Mouse (Mus musculus) layer of hippocampus, postnatal 25 days (tissue): ENCODE data around the gene Ryr1. TPM values are rescaled to one million over a fixed set of nuclear protein-coding genes. Genes with fewer than 3 reads are reported as not detected.

Source experiments
- DNase-seq, 2 experiments: peaks; one replicate each; pipeline ENCODE4 v3.0.0; 2022; ENCODE audit warnings: mixed read lengths in 2 of 2, low spot score in 1 of 2; ENCODE audit errors: extremely low spot score in 1 of 2
- total RNA-seq, 2 experiments: library from RNA; stranded (reverse); gene quantifications; 2 replicates each; pipeline ENCODE4 v1.2.3; 2021

Gene Ryr1
- total RNA-seq, 2 experiments from 2014 or later, result 12.0 to 15.1 TPM

DNA sequence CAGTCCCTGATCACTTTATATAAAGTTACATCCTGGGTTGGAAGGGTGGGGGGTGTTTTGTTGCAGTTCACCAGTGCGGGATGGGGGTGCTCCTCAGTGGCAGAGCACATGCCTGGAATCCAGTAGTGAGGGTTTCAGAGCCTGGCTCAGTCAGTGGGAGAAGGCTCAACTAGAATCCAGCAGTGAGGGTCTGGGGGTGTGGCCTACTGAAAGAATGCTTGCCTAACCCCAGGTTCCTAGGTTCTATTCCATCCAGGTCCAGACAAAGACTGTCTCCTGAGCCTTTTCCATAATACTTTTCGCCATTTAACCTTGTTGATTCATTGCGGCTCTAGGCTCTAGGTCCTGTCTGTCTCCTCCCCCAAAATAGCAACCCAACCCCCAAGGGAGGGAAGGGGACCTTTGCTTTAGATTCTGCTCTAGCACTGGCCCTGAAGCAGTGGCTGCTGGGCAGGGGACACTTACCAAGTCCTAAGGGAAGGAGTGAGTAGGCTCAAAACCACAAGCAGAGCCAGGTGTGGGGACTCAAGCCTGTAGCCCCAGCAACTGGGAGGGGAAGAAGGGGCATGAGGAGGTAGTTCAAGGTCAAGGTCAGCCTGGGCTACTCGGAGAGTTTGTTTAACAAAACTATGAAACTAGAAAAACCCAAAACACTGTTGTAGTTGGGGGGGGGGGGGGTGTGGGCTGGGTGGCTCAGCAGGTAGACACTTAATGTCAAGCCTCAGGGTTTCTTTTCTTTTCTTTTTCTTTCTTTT, 158.1 kb downstream of the Ryr1 start:
- DNase-seq, result no peak

DNA sequence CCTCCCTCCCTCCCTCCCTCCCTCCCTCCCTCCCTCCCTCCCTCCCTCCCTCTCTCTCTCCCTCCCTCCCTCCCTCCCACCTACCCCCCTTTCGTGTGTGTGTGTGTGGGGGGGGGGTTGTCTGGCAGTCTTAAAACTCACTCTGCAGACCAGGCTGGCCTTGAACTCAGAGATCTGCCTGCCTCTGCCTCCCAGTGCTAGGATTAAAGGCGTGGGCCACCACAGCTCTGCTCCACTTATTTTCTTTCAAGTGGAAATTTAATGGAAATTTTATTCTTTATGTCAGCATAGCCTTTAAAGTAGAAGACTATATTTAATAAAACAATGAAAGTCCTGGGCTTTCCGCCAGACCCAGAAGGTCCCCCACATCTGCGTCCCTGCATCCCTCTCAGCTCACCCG, 158.8 kb downstream of the Ryr1 start:
- no peak for DNase-seq

DNA sequence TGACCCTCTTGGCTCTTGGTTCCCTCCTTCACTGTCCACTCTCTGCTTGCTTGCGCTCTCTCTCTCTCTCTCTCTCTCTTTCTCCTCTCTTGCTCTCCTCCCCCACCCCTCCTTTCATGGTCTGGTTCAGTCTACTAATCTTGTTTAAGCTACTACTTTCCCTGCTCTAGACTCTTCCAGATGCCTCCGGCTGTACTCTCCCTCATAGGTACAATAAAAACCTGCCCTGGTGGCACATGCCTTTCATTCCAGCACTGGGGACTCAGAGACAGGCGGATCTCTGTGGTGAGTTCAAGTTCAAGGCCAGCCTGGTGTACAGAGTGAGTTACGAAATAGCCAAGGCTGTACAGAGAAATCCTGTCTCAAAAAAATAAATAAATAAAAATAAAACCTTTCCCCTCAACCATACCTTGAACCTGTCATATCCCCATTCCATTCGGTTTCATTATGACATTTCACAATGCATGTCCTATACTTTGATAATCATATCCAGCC, 159.6 kb downstream of the Ryr1 start:
- no peak for DNase-seq

DNA sequence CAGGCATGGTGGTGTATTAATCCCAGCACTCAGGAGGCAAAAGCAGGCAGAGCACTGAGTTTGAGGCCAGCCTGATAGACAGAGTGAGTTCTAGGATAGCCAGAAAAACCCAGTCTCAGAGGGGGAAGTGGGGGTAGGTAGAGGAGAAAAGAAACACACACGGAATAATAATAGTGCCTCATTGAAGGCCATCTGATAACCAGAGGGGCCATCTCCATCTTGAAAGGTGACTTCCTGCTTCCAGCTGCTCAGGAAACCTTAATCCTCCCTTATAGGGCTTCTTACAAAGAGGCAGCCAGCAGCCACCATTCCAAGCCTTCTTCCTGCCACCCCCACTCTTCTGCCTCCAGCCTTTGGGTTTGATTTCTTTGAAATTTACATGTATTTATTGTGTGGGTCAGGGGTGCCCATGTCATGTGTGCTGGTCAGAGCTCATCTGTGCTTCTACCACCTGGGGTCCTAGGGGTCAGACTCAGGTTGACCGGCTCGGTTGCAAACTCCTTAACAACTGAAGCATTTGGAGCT, 161.5 kb downstream of the Ryr1 start:
- no peak for DNase-seq

DNA sequence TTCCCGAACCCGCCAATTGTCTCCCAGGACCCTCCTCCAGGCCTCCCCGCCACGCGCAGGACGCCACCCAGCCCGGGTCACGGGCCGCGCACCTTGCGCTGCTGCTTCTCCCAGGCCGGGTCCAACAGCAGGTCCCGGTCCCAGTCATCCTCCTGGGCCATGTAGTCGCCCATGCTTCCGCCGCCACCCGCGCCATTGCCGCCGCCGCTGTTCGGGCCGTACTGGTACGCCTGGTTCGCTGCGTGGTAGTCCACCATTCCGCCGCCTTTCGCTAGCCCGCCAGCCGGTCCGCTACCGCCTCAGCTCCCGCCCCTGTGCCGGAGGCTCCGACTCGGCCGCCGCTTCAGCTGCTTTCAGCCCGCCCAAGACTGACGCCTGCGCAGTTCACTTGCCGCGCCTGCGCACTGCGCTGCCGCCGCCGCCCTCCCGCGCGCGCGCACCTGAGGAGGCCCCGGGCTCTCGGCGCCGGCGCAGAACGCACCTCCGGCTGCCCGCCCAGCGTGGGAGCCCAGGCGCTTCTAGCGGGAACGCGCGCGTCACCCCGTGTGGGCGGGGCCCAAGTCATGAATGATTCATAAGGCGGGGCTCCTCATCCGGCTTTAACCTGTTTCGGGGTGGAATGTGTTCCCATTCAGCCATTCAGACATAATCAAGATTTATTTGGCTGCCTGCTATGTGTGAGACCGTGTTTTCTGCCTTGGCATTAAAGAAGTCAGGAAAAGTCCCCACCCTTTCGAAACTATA, 162.9 kb downstream of the Ryr1 start, which contains the start of gene Actn4:
Gene Actn4, minus strand, starts transcription at position 414 of the 744 bp plus-strand sequence.
- DNase-seq, result peak; percentile 94 to 97

DNA sequence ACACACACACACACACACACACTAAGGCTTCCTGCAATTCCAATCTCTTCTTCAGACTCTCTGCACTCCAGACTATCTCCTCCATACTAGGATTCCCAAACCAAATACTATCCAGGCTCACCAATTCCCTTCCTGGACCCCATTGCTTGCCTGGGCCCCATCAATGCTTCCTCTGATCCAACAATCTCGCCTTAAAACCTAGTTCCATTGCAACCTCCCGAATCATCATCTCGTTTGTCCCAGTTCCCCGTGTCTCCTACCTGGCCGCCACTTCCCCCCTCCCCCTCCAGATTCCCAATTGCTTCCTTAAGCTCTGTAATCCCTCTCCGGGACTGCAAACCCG, 163.4 kb downstream of the Ryr1 start:
- DNase-seq, result no peak

DNA sequence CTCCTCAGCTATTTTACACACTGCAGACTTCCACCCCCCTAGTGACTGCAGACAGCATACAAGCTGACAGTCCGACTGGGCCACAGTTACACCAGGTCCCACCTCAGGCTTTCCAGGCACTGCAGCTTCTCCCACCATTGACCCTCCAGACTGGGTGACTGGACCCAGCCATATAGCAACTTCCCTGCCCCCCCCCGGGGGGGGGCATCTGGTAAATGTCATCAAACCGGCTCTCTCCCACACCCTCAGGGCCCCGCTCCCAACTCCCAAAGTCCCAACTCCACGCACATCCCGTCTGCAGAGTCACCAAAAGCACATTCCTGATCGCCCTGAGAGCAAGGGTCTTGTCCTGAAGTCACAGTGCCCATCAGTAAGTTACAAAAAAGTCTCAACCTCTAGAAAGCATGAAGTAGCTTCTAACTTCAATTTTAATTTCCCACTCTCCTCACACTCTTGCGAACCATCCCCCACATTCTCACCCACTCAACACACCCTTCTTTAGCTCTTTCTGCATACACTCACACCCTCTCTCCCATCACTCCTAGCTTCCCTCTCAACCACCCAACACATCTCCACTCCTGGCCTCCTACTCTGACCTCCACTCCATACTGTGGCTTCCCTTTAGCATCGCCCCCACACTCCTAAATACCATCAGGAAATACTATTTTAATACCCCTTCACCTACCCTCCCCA, 164.5 kb downstream of the Ryr1 start:
- no peak for DNase-seq

DNA sequence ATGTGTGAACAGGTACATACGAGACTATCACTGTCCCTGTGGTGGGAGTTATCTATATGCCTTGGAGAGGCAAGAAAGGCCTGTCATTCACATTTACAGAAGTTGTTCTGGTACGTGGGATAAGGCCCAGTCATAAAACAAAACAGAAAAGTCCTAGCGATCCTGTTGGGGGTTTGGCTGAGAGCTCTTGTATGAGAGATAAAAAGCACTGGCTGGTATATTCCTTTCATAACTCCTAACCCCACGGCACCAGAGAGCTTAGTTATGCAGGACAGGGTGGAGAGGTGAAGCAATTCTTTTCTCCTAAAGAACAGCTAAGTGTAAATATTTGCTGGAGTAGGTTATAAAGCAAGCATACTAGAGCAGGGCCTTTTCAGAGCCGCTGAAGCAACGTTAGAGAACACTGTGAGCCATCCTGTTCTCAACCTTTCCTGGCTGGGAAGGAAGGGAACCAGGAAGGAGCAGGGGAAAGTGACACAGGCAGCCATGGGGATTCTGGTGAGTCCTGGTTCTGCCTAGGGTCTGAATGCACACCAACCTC, 165.4 kb downstream of the Ryr1 start:
- no peak for DNase-seq

DNA sequence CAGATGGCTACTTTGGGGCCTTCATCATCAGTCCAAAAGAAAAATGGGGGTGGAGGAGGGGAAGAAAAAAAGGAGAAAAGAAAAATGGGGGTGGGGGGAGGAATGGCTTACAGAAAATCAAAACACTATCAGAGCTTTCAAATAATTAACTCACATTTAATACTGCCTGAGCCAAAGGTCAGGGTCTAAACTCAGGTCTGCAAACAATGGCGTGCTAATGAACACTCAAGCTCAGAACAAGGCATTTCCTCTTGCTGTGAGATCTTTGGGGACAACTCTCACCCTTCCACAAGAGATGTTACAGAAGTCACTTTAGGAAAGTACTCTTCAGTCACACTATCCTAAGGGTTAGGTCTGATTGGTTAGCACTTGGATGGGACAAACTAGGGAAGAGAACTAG, 166.2 kb downstream of the Ryr1 start:
- no peak for DNase-seq

DNA sequence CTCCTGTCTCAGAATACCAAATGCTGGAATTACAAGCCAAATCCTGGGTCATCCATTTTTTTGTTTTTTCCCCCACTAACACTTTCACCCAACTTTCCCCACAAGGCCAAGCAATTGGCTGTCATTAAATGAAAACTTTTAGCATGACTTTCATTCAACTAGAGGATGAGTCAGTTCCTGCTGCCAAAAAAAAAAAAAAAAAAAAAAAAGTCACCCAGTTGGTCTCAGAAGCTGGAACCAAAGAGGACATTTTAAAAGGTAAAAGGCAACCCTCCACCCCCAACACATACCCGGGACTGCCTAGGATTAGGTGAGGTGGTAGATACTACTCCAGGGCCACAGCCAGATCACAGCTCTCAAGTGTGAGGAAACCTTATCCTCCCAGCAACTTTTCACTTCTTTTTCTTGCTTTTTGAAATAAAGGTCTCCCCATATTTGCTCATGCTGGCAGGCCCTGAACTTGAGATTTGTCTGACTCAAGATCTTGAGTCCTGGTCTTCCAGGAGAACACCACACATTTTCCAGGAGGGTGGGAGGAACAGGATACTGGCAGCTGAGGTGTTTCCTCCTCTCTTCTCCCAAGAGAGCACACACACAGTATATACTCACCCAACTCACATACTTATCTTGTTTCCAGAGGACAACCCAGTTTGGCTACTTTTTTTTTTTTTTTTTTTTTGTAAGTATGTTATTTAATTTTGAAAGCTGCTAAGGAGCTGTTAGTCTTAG, 166.8 kb downstream of the Ryr1 start:
- DNase-seq, result no peak

DNA sequence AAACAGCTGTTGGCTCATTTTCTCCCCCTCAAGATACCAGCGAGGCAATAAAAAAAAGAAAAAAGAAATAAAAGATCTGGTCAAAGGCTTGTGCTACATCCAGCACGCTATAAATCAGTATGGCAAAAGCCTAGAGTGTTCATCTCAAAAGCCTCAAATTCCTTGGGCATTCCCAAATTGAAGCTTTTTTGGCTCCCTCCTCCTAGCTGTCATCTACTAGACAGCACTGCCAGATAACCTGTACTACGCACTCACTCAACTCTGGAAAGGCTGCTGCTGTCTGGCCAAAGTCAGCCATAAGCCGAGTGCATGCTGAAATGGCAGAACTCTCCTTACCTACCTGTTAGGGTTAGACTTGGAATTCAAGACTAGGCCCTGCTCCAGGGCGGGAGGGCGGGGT, 167.7 kb downstream of the Ryr1 start:
- DNase-seq, result no peak

DNA sequence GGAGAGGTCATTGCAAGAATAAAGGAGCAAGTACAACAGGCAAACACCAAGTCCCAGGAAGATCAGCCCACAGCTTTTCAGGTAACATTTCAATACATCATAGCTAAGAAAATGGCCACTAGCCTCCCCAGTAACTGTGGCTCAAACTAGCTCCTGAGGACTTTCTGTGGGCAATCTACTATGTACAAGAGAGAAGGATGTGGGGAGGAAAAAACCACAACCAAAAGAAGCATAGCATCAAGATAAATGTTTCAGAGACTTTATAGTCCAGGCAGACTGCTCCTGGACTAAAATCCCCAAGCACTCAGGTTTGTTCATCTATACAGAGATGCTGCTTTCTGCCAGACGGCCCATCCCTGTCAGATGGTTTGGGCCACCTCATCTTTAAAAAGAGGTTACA, 168.7 kb downstream of the Ryr1 start:
- DNase-seq, result no peak

DNA sequence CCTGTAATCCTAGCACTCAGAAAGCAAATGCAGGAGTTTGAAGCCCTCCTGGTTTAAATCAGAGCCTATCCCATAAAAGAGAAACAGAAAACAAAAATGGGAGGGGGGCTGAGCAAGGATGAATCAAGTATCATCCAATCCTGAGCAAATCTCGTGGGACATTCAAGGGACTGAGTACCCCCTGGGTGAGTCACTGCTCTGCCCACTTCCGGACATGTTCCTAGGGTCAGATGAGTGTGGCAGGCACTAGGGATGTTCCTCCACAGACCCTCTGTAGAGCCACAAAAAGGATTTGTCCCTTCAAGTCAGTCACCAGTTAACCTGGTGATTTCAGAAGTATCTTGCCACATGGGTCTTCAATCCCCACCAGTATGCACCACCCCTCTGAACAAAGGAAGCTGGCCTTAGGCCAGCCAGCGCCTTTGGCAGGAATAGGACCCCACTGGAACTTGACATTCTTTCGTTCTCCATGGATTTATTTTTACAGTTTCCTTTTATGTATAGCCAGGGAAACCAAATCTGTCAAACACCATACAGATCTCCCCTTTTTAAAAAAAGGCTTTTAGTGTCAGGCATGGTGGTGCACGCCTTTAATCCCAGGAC, 169.6 kb downstream of the Ryr1 start:
- DNase-seq, result no peak

DNA sequence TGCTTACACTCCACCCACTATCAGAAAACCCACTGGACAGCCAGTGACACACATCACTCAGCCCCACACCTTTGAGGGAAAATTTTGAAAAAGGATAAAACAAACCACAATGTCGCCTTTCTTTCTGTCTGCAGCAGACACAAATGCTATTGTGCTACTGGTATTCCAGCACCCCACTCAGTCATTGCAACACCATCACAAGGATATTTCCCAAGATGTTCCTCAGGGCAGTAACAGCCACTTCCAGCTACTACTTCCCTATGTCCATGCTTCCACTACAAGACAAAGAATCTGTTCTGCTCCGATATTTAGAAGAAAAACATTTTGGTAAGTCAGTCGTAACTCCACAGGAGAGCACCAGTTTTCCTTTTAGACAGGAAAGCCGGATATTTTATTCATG, 170.2 kb downstream of the Ryr1 start:
- DNase-seq, result no peak

DNA sequence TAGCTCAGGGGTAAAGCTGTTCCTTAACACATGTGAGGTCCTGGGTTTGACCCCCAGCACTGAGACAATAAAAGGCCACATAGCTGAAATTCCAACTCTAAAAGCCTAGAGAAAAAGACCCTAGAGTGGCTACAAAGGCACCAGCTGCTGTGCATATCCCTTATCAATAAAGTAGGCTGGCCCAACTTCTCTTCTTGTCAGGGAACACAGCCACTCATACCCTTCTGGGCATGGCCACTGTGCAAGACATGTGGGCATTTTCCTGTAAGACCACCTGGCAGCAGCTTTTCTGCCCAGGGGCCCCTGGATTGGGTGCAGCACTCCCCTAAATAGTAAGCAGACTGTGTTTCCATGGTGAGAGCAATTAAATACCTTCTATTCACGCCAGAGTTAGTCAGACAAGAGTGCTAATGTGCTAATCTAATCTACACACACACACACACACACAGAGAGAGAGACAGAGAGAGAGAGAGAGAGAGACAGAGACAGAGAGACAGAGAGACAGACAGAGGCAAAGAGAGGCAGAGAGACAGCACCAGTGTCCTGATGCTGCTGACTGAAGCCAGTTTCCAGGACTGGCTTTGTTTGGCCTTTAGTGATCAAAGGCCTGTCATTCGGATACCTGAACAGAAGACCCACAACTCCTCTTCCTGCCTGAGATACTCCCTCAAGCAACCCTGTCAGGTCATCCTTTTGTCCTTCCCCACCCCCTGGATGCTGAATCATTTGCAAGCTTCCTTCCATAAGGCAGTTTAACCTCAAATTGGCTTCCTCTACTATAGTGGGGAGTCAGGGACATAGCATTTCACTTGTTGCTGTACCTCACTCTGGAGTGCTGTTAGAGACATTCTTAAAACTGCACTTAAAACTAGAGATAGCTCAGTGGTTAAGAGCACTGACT, 171.3 kb downstream of the Ryr1 start:
- no peak for DNase-seq
